Mouse (Mus musculus): ENCODE data around the gene Bnc1.

Gene Bnc1

DNA sequence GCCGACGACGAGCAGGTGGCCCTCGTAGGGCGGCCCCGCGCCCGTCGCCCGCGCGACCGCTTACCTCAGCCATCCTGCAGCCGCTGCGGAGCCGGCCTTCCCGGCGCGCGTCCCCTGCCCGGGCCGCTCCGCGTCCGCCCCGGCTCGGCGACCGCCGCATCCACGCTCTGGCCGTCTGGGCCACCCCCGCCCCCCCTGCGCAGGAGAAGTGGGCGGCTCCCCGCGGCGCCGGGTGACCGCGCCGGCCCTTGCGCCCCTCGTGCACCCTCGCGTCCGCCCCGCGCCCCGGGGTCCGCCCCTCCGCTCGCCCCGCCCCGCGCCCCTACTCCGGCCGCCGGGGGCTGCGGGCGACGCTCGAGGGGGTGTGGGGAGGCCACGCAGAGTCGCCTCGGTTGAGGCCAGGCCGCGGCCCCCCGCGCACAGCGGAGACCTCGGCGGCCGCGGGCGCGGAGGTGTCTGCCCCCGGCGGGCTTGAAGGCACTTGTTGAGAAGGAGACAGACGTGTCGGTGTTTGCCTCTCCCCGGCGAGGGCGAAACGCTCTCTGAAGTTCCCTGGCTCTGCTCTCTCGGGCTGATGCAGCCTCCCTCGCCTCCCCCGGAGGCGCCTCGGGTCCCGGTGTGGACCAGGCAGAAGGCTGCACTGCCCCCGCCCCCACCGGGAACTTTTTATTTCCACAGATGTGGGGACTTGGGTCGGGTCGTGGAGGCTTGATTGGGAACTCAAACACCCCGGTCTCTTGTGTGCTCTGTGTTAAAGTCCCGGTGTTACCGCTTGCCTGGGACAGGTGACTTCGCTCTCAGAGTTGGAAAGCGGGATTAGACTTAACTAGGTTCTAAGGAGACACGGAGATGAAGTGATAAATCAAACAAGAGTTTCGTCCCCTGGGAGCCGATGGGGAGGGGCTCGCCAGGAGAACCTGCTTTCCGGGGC lies at the start of gene Bnc1:
Bnc1 (minus strand) TSS at position 162 of the 931 bp plus-strand sequence.
- DNase-seq (ENCODE audit: low read depth): no peak

GRCm38 (mm10) chr7:82033347-82033746 lies 41.3 kb upstream of the Bnc1 start:
- no peak for DNase-seq (ENCODE audit: low read depth)

DNA sequence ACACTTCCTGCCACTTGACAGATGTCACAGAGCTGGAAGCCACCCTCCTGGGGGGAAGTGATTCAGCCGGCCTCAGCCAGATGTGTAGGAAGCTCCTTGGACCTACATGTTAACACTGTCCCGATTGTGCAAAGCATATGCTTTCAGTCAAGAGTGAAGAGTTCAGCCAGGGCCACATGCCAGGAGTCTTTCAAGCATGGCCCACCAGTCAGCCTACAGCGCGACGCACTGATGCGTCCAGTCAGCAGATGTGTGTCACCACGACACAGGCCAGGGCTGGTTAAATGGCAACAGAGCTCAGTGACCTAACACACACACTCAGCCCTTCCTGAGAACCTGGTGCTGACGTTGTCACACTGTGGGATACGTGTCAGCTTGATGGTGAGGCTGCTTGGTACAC lies 37.6 kb upstream of the Bnc1 start:
- no peak for DNase-seq (ENCODE audit: low read depth)

GRCm38 (mm10) chr7:82025802-82026201 lies 33.7 kb upstream of the Bnc1 start:
- no peak for DNase-seq (ENCODE audit: low read depth)

DNA sequence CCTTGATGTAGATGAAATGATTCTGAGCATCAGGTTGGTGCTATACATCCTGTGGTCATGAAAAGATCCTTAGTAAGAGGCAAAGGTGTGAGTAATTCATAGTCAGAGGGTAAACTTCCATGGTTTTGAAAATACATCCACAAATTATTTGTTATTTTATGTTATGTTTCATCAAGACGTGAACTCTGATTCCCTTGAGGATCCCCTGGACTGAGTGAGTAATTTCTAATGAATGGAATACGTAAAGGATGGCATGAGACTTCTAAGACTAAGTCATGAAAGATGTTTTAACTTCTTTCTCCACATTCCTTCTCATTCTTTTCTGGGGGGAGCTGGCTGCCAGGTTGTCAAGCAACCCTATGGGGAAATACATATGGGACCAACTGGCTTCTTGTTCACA lies 31.6 kb upstream of the Bnc1 start:
- no peak for DNase-seq (ENCODE audit: low read depth)

DNA sequence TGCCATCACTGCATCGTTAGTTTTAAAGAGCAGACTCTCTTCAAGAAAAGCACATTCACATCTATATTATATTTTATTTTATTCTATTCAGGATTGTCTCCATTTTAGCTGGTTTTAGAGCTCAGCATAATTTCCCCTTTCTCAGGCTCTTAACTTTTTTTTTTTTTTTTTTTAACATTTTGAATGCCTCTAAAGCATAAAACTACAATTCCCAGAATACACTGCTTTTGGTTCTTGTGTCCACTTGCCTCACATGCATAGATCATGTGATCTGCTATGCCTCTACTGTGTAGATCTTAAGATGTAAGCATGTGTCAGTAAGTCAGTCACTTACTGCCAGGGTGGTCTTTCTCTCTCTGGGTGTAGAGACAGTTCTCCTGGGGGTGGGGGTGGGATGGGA lies 30.3 kb upstream of the Bnc1 start:
- no peak for DNase-seq (ENCODE audit: low read depth)

- no peak for DNase-seq (ENCODE audit: low read depth)
These were observed 25.9 kb upstream of the Bnc1 start for GRCm38 (mm10) chr7:82018031-82018430.

GRCm38 (mm10) chr7:82016751-82017710 lies 24.9 kb upstream of the Bnc1 start:
- DNase-seq (ENCODE audit: low read depth): no peak

DNA sequence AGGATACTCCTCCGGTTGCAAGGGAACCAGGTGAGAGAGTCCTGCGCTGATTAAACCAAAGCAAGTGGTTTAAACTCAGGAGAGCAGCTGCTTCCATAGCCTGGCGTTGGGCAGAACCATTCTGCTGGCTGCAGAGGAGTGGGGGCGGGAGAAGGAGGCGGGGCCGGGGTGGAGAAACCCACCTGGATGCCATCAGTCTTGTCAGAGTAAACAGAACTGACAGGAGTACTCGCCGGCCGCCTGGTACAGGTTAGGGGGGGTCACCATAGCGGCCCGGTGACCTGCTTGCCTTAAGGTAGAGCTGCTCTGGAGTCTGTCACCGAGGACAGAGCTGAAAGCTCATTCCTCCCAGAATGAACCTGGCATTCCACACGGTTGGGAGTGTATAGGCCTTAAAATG lies 20.4 kb upstream of the Bnc1 start:
- DNase-seq (ENCODE audit: low read depth): no peak

DNA sequence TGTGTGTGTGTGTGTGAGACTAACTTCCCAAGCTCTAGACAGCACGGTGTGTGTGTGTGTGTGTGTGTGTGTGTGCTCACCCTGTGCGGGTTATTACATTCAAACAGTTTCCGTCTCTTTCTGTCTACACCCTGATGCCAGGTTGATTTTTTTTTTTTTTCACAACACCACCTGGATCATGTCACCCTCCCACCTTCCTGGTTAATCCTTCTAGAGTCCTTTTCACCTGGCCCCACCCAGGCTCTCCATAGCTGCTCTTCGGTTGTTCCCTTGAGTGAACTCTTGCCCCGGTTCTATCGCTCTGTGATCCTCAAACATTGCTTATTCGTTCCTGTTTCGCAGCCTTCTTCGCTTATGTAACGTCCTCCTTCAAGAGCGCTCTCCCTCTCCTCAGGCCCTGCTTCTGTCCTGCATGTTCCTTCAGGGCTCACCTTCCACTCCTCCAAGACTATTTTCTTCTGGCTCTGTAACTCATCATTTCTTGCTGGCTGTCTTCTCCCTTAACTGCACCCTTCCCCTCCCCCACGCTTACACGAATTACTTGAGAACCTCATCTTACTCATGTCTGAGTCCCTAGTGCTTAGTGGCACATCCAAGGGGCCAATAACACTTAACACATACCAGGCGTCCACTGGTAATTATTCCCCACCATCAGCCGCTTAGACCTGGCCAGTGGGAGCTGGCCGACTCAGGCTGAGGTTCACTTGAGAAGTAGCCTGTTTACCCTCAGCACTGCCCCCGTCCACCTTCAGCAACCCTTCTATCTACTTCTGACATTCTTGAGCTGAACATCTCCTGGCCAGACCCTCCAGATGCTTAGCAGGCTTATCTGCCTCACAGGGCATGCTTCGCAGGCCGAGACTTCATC lies 19.7 kb upstream of the Bnc1 start:
- no peak for DNase-seq (ENCODE audit: low read depth)

- no peak for DNase-seq (ENCODE audit: low read depth)
These were observed 15.1 kb upstream of the Bnc1 start for GRCm38 (mm10) chr7:82007151-82007550.

DNA sequence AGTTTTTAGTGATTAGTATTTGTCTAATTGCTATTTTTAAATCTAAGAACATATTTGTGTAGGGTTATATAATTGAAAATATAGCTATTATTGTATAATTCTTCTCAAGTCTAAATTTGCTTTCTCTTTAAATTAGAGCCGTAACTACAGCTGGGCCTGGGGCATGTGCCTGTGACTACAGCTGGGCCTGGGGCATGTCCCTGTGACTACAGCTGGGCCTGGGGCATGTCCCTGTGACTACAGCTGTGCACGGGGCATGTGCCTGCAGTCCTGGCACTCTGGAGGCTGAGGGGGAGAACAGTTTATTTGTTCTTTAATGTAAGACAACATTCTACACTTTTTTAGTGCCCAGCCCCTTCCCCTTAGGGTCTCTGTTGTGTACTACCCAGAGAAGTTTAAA lies 12.1 kb upstream of the Bnc1 start:
- no peak for DNase-seq (ENCODE audit: low read depth)

- no peak for DNase-seq (ENCODE audit: low read depth)
These were observed 7.7 kb upstream of the Bnc1 start for GRCm38 (mm10) chr7:81999816-82000215.

GRCm38 (mm10) chr7:81999372-81999771 lies 7.3 kb upstream of the Bnc1 start:
- no peak for DNase-seq (ENCODE audit: low read depth)

DNA sequence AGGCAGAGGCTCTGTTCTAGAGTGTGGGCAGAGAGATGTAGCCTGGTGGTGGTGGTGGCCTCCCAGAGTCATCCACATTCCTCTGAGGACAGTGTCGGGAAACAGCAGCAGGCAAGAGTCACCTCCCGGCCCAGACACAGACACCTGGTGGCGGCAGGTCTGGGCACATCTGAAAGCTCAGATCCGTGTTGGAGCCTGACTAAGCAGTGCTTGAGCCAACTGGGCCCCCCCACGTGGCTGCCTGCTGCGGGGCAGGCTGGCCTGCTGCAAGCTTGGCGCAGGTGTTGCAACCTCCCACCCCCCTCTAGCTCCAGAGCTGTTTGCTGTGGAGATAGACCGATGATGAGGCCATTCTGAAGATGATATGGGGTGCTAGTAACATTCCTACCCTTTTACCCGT lies 3.9 kb upstream of the Bnc1 start:
- DNase-seq (ENCODE audit: low read depth): no peak

- DNase-seq (ENCODE audit: low read depth): no peak
These were observed 3.0 kb upstream of the Bnc1 start for GRCm38 (mm10) chr7:81995126-81995525.

DNA sequence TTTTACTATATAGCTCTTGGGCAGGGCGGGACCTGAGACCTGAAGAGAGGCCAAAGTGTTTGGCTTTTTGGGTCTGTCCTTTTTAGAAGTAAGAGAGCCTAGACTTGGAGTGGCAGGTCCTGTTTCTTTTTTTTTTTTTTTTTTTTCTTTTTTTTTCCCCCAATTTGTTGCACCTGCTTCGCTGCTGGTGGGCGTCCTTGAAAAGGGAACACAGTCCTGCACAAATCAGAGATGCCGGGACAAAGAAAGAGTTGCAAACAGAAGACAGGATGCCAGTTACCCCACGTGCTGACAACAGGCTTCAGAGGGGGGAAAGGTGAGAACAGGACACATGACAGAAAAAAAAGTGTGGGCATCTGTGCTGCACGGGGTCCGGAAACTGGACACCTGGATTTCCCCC lies 1.0 kb upstream of the Bnc1 start:
- no peak for DNase-seq (ENCODE audit: low read depth)

DNA sequence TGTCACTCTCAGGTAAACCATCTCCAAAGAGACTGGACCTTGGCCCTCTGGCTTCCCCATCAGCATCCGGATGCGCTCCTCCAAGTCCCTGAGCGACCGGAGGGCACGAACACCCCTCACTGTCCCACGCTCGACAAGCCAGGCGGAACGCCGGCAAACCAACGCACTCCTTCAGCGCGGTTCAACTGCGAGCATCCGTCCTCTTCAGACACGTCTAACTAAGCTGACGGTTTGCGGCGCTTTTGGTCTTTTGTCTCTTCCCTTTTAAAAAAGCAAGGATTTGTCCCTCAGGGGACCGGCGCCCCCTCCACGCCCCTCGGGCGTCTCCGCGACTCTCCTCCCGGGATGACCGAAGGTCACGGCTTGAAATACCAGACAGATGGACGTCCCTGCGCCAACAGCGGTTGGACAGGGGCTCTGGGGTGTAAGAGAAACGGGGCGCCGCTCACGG lies 456 bp downstream of the Bnc1 start:
- DNase-seq (ENCODE audit: low read depth): no peak

DNA sequence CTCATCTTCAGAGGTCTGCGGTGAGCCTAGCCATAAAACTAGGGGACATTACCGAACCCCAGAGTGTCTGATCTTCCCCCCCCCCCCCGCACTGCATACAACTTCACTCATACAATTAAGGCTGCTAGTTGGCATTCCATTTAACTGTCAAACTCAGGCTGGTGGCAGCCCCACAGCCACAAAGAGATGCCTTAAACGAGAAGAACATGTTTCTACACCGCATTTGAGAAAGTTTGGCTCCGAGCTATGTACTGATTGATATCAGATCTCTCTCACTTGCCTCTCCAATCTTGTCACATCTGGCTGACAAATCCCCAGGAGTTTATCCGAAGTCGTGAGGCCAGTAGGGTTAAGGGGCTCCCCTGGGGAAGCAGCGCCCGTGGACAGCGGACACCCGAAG lies 976 bp downstream of the Bnc1 start:
- no peak for DNase-seq (ENCODE audit: low read depth)

- DNase-seq (ENCODE audit: low read depth): no peak
These were observed 8.4 kb downstream of the Bnc1 start for GRCm38 (mm10) chr7:81983651-81984050.

GRCm38 (mm10) chr7:81978304-81978703 lies 13.8 kb downstream of the Bnc1 start:
- no peak for DNase-seq (ENCODE audit: low read depth)

GRCm38 (mm10) chr7:81974616-81975015 lies 17.5 kb downstream of the Bnc1 start:
- no peak for DNase-seq (ENCODE audit: low read depth)

Data from c-Kit-positive CD71-positive TER-119-negative erythroid progenitor cells, embryonic 14.5 days (primary cell).